Mouse (Mus musculus): ENCODE measurements at regions not wholly inside any gene's neighbourhood (a gene's known extent, or its start where the extent isn't known, plus 50 kb on each side); places are given as distances from the start of the nearest gene placed in this dataset.

DNA sequence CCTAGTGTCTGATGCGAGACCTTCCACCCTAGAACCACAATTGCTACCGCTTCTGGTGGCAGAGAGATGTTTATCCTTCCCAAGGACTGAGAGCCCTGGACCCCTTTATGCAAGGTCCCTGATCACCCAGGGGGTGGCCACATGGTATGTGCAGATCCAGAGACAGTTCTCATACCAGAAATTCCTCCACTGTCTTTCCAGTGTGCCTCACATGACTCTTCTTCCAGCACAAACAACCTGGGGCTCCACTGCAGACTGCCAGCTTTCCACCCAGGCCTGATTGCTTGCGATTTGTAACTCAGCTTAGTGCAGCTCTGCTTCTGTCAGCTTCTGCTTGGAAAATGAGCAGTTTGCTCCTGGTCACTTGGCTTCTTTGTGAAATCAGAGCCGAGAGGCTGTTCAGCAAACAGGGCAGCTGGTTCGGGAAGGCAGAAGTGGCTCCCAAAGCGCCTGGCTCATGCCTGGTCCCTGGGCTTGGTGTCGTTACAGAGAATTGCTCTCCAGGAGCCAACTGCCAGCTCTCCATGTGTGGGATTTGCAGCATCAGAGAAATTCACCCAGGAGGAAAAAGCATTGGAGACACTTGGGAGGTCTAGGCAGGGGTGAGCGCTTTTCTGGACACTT is 174.9 kb upstream of the Lef1 start:
- TF ChIP-seq CTCF (IDR thresholded peaks at IDR 0.05; ENCODE audit: low read depth), result no peak
- no peak for TF ChIP-seq EP300 (IDR thresholded peaks at IDR 0.05; ENCODE audit: low read depth)
